Mouse (Mus musculus): ENCODE results near the gene Apbb2.

Apbb2 gene

GRCm38 (mm10) chr5:66552246-66552645, 66.3 kb downstream of the Apbb2 start:
- in situ Hi-C loops (cut with MboI; ENCODE audit: low sequenced_read_pairs): no loop called here

GRCm38 (mm10) chr5:66550292-66550691, 68.3 kb downstream of the Apbb2 start:
- in situ Hi-C loops (cut with MboI; ENCODE audit: low sequenced_read_pairs): no loop called here

GRCm38 (mm10) chr5:66549691-66550090, 68.9 kb downstream of the Apbb2 start:
- in situ Hi-C loops (cut with MboI; ENCODE audit: low sequenced_read_pairs): no loop called here

GRCm38 (mm10) chr5:66546969-66547511, 71.5 kb downstream of the Apbb2 start:
- in situ Hi-C loops (cut with MboI; ENCODE audit: low sequenced_read_pairs): no loop called here

- in situ Hi-C loops (cut with MboI; ENCODE audit: low sequenced_read_pairs): no loop called here
Observed at GRCm38 (mm10) chr5:66545573-66546141, 72.9 kb downstream of the Apbb2 start.

GRCm38 (mm10) chr5:66543761-66544160, 74.8 kb downstream of the Apbb2 start:
- in situ Hi-C loops (cut with MboI; ENCODE audit: low sequenced_read_pairs): no loop called here

- in situ Hi-C loops (cut with MboI; ENCODE audit: low sequenced_read_pairs): no loop called here
Observed at GRCm38 (mm10) chr5:66543344-66543743, 75.2 kb downstream of the Apbb2 start.

- in situ Hi-C loops (cut with MboI; ENCODE audit: low sequenced_read_pairs): no loop called here
Observed at GRCm38 (mm10) chr5:66542521-66542920, 76.1 kb downstream of the Apbb2 start.

GRCm38 (mm10) chr5:66541385-66541784, 77.2 kb downstream of the Apbb2 start:
- in situ Hi-C loops (cut with MboI; ENCODE audit: low sequenced_read_pairs): no loop called here

- in situ Hi-C loops (cut with MboI; ENCODE audit: low sequenced_read_pairs): no loop called here
Observed at GRCm38 (mm10) chr5:66540246-66540645, 78.3 kb downstream of the Apbb2 start.

- in situ Hi-C loops (cut with MboI; ENCODE audit: low sequenced_read_pairs): no loop called here
Observed at GRCm38 (mm10) chr5:66537811-66538210, 80.8 kb downstream of the Apbb2 start.

GRCm38 (mm10) chr5:66536696-66537358, 81.8 kb downstream of the Apbb2 start:
- in situ Hi-C loops (cut with MboI; ENCODE audit: low sequenced_read_pairs): no loop called here

GRCm38 (mm10) chr5:66535566-66536236, 82.9 kb downstream of the Apbb2 start:
- in situ Hi-C loops (cut with MboI; ENCODE audit: low sequenced_read_pairs): no loop called here

- in situ Hi-C loops (cut with MboI; ENCODE audit: low sequenced_read_pairs): no loop called here
Observed at GRCm38 (mm10) chr5:66533711-66534425, 84.7 kb downstream of the Apbb2 start.

- in situ Hi-C loops (cut with MboI; ENCODE audit: low sequenced_read_pairs): no loop called here
Observed at GRCm38 (mm10) chr5:66532827-66533226, 85.8 kb downstream of the Apbb2 start.

GRCm38 (mm10) chr5:66530361-66530760, 88.2 kb downstream of the Apbb2 start:
- in situ Hi-C loops (cut with MboI; ENCODE audit: low sequenced_read_pairs): no loop called here

GRCm38 (mm10) chr5:66529631-66530030, 89.0 kb downstream of the Apbb2 start:
- in situ Hi-C loops (cut with MboI; ENCODE audit: low sequenced_read_pairs): no loop called here

GRCm38 (mm10) chr5:66528567-66528966, 90.0 kb downstream of the Apbb2 start:
- in situ Hi-C loops (cut with MboI; ENCODE audit: low sequenced_read_pairs): no loop called here

- in situ Hi-C loops (cut with MboI; ENCODE audit: low sequenced_read_pairs): no loop called here
Observed at GRCm38 (mm10) chr5:66527090-66527489, 91.5 kb downstream of the Apbb2 start.

- in situ Hi-C loops (cut with MboI; ENCODE audit: low sequenced_read_pairs): no loop called here
Observed at GRCm38 (mm10) chr5:66525002-66525401, 93.6 kb downstream of the Apbb2 start.
